Mouse (Mus musculus) left cerebral cortex, adult 9 months (tissue): ENCODE results near the gene Chst2.

Experiments used
- DNase-seq, 2 experiments: peaks; one replicate each; pipeline ENCODE4 v3.0.0; 2022; ENCODE audit warnings: low spot score in 2 of 2

Gene Chst2

DNA sequence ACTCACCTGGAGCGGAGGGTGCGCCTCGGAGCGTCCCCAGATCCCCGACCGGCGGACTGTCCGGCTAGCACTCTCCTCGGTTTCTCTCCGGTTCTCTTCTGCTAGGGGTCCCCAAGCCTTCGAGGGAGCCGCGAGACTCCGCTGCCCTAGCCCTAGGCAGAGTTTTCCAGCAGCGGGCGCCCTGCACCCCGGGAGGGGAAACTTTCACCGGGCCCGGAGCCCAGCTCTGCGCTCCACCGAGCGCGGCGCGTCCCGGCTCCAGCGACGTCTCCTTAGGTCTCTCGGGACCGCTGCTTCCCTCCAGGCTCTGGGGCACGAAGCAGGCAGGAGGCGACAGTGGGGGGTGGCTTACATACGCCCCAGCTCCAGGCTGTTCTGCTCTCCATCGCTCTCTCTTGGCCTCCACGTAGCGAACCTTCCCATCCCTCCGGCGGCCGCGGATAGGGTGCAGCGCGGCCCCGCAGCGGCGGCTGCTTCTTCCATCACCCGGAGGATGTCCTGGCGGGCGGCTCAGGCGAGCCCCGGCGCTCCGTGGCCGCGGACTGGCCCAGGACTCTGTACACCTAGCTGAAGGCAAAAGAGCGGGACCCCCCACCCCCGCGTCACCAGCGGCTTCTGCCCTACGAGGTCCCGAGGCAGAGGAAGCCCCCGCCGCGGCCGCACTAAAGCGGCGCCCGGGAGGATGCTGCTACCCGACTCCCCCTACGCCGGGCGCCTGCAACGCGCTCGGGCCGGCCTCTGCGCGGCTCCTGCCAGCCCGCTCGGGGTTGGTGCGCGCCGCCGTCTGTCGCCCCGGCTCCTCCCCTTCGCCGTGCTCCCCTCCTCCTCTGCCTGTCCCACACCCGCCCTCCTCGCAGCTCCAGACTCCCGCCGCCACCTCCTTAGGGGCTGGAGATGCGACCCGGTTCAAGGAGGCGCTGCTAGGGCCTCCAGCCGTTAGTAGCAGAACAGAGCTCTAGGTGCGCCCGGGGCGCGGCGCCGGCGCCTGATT is at the start of gene Chst2:
TSS of gene Chst2 (minus strand) at position 152 of the 991 bp plus-strand sequence.
- DNase-seq, result peak; percentile 73 to 90

DNA sequence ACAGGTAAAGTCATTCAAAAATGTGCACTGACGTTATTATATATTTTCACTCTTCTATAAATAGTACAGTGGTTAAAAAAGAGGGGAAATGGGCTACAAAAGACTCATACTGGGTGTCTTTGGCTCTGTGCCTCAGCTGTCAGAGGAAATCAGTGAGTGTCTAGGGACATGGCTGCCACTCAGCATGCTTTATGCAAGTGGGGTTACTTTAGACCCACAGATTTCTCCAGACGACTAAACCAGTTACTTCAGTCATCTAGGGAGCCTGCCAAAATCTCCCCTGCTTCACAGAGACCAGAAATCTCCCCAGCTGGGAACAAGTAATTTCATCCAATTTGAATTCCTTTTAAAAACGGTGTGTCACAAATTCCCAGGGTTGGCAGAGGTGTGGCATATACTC is 45.4 kb upstream of the Chst2 start:
- DNase-seq, result no peak

DNA sequence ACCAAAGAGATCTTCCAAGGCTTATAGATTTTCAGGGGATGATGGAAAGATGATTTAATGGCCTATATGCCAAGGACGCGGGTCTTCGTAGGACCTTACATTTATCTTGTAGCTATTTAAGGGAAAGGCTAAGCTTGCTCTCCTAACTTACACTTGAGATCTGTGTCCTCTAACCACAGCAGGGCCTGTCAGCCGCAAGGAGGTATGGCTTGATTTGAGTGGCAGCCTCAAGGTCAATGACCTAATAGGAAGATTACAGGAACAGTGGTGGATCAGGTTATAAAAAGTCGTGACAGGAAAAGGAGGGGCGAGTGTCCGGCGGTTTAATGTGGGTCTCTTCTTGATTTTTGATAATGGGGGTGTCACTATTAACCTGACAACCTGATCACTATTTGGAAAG is 44.1 kb upstream of the Chst2 start:
- DNase-seq, result no peak

DNA sequence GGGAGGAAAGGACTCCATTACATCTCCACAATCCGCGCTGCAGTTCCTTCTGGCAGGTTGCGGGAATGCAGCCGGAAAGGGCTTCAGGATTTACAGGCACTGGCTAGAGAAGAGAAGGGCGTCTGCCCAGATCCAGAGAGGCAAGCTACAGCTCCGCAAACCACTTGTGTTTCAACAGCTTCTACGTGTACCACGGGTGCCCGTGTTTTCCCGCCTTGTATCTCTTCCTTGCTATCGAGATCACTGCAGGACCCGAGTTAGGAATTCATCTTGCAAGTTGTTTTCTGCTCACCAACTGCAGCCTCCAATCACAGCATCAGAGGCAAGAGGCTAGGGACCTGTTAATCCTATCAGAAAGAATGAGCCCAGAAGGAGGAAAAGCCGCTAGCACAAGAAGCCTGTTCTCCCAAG is 35.8 kb upstream of the Chst2 start:
- DNase-seq, result peak in 1 of 2 experiments; percentile 34

DNA sequence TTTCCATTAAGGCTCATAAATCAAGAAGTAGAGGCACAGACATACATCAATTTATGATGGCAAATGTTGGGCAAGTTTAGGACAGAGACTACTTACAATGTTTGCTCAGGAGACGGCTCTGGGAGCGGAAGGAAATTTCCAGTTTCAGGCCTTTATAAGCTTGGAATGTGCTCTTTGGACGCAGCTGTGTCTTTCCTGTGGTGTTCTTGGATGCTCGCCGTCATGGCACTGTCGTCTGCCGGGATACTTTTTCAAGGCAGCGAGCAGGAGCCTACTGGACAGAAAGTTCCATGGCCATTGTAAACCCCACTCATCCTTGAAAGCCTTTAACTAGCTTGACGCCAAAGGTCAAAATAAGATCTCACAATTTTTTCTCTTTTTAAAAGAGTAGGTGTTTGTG is 31.4 kb upstream of the Chst2 start:
- no peak for DNase-seq

DNA sequence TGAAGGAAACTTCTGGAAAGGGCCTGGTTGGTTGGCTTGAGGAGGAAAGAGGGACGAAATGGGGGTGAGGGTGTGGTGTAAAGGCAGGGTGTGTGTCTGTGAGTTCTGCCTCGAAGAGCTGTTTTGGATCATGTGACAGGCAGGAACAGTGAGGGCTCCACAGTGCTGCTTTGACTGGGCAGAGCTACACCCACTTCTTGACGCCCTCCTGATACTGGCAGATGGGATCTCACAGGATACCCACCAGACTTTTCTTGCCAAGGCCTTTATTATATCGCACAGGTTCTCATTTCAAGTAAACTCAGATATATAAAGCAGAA is 29.7 kb upstream of the Chst2 start:
- DNase-seq, result no peak

DNA sequence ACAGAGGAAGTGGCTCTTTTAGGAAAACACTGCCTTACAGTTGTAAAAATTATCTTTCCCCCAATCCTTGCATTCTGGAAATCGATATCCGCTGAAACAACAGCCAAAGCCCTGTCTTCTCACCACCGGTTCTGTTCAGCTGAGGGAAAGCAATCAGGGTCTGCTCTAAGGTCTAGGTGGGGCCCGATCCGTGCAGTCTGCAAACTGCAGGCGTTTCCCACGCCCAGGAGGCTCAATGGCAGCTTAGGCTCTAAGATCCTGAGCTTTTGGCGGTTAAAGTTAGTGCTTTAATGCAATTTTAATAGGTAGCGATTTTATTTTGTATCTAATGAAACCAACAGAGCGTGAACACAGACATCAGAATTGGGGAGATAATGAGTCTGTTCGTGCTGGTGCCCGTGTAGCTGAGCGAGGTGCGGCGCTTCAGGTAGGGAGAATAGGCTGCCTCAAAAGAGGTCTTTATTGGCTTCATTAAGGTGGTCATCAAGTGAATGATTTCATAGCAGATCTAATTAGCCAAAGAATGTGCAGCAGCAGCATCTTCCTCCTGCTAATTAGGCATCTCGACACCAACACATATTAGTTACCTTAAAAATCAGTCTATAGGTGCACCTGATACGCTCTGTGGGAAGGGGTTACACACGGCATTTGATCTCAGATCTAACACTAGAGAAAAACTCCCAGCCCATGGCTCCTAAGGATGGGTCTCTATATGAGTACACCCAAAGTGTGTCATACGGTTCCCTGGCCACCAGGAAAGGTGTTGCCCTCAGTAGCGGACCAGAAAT is 29.2 kb upstream of the Chst2 start:
- no peak for DNase-seq

DNA sequence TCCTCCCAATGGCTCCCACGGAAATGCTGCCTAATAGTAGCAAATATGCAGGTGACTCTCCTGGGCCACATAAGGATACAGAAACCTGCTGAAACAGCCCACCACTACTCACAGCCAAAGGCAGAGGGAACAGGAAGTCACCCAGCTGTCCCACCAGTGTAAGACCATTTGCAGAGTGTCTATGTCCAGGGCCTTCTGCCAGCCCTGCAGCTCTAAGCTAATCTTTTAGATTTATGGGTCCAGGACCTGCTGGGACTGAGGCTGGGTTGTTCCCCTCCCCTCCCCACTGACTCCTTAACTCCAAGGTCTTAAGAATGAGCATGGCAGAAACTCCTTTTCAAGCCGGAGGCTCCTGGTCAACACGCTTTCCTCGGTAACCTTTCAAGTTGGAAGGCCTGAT is 21.8 kb upstream of the Chst2 start:
- no peak for DNase-seq

DNA sequence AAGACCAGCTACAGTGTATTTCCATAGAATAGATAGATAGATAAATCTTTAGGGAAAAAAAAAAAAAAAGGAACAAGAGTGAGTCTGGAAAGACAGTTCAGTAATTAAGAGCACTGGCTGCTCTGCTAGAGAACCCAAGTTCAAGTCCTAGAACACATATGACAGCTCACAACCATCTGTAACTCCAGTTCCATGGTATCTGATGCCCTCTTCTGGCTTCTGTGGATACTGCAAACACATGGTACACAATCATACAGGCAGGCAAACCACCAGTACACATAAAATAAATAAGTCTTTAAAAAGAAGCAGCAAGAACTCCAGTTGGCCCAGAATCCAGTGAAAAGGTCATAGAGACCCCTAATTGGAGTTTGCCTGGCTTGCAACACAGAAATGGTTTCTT is 7.4 kb upstream of the Chst2 start:
- DNase-seq, result no peak

DNA sequence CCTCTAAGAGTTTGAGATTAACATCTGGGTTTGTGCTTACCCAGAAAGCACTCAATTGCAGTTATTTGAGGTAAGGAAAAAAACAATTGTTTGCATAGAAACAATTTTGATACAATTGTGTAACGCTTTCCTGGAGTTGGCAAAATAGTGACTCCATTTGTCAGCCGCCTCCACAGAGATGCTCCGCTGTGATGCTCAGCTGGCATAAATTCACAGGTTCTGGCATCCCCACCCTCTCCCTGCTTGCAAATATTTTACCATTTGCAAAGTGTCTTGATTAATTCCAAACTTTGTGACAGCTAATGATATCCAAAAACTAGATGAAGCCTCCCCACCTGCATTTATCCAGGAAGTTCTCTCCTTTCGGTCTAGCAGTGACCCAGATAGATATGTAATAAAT is 5.5 kb upstream of the Chst2 start:
- no peak for DNase-seq

DNA sequence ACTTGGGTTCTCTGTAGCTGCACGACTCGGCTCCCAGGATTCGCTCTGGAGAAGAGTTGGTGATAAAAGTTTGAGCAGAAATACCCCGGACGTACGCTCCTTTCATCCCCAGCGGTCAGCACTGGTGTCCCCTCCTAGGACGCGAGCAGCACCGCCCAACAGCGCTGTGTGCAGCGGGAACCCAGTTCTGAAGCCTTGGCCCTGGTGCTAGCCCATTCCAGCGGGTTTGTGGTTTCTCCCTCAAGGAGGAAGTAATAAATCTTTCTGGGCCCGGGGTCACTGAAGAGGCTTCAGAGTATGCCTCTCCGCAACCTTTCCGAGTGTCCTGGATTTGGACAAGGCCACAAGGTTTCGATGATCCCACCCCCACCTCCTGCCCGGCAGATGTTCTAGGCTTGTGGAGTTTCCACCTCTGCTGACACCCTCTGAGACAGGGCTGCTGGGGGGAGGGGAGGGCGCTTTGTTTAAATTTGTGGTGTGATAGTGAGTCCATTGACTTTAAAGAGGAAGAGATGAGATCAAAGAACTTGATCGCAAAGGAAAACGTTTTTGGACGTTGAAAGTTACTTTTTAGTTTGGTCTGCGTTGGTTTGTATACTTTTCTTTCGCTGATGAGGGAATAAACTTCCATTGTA is 1.2 kb upstream of the Chst2 start:
- DNase-seq, result no peak

DNA sequence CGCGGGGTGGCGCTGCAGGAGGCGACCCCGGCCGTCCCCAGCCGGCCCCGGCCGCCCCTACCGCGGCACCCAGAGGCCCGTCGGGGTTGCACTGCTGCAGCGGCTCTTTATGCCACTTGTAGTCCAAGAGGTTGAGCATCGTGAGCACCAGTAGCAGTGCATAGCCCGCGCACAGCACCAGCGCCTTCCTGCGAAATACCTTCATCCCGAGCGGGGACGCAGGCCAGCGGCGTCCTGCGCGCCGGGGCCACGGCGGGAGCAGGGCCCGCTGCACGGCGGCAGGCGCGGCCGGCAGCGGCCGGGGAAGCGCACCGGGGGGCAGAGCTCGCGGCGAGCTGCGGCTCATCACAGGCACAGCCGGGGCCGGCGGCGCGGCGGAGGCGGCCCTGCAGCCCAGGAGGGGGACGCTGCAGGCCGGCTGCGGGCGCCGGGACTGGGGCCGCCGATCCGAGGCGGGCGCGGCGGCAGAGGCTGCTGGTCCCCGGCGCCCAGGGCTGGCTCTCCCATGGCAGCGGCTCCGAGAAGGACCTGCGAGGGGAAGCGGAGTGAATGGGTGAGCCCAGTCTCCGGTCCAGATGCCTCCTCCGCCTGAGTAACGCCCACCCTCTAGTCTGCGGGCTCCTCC is 464 bp downstream of the Chst2 start:
- no peak for DNase-seq

DNA sequence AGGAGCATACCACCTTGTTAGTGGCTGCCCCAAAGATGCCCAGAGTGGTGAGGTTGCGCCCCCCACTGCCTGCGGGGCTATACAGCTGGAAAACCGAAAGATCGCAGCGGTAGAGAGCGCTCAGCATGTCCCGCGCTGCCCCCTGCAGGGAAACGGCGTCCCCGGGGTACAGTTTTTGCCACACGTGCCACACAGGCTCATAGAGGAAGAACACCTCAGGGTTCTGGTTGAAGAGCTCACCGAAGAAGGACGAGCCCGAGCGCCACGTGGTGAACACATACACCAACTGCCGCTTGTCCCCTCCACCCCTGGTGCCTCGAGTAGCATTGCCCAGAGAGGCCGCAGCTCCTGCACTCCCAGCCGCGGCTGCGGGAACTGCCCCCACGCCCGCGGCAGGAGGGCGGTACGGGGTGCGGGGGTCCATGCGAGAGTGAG is 994 bp downstream of the Chst2 start:
- DNase-seq, result peak; percentile 73 to 91

DNA sequence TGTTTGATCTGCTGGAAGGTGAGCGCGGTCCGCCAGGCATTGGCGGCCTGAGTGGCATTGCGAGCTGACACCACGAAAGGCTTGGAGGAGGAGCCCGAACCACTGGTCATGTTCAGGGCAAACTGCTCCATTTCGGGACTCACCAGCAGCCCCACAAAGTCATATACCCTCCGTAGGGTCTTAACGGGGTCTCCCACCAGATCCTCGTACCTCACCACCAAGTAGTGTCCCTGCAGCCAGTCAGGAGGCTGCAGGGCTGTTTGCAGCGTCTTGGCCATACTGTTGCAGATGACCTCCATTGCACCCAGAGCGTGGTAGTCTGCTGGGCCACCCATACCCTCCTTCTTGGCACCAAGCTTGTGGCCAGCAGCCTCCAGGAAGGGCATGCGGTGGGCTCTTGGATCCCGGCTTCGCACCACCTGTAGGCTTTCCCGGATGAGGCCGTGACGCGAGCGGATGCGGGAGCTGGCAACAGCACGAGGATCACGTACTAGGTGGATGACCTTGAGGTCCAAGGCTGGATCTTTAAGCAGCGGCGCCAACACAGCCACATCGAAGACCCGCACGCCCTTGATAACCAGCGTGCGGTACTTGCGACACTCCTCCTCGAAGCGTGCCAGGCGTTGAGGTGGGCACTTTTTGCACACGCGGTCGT is 1.6 kb downstream of the Chst2 start:
- DNase-seq, result peak in 1 of 2 experiments; percentile 12

DNA sequence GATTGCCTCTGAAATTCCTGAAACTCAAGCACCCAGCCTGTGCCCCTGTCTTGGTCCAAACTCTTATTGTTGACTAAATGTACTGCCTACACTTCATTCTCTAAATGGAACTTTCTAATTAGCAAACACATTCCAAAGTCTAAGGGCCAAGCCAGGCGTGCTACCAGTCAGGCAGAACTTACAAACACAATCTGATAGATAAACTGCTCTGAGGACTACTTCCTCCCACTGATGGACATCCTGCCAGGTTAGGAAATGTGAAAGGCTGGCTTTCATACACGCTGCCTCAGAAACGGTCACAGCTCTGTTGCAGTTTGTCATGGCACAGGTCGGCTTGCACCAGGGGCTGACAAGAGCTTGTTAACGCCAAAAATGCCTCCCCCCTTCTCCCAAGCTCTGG is 4.8 kb downstream of the Chst2 start:
- DNase-seq, result no peak

DNA sequence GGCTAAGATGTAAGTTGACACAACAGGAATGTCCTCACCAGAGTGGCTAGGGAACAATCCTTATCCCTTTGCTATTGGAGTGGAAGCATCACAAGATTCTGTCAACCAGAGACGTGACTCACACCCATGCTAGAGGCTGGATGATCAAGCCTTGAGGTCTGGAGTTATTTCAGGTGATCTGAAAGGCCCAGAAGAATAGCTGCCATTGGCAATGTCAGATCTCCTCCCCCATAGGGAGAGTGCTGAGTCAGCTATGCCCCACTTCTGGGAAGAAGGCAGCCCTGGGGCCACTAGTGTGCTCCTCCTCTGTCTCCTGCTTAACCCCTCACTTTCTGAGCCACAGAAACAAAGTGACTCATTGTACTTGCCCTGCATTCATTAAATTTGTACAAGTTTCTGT is 14.5 kb downstream of the Chst2 start:
- DNase-seq, result no peak

DNA sequence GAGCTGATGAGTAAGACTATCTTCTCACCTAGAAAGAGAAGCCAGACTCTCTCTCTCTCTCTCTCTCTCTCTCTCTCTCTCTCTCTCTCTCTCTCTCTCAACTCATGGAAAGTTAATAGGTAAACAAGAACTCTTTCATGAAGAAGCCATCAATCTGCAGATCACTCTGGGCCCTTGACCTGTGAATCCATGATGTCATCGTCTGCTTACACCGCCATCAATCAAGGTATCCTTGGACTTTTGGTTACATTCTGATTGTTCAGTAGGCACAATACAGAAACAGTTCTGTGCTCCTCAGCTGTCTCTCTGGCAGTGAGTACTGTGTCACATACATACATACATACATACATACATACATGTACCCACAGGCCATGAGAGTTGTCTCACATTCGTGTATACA is 16.6 kb downstream of the Chst2 start:
- no peak for DNase-seq

DNA sequence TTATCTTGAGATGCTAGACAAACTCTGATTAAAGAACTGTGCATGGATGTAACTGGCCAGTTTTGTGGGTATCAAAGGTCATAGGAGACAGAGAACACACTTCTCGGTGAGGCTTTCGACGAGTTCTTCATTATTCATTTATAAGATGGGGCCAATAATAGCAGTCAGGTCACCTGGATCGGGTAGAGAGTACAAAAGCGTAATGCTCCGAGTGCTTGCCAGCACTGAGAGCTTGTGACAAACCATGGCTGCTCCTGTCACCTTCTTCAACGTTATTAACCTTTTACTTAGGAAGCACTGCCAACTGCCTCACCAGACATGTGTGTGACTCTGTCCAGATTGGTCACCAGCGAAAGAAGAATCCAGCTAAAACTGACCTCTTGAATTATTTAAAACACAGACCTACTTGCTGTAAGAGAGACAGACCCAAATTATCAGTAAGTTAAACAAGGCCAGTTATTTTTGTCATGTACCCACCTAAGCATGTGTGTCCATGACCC is 18.6 kb downstream of the Chst2 start:
- DNase-seq, result no peak

DNA sequence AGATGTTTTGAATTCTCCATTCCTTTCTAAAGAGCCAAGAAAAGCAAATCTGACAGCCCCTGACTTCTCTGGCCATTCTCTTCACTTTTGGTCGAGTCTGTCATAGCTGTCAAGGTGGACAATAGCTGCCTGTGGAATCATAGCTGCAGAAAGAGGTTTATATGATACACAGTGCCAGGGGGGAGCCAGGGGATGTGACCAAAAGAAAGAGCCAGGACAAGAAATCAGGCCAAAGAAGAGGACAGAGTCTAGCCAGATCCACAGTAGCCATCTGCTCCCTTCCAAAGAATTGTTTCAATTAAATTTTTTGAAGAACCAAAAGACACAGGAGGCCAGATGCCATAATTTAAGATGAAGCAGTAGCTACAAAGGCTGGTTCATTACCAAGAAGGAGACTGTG is 30.6 kb downstream of the Chst2 start:
- no peak for DNase-seq

DNA sequence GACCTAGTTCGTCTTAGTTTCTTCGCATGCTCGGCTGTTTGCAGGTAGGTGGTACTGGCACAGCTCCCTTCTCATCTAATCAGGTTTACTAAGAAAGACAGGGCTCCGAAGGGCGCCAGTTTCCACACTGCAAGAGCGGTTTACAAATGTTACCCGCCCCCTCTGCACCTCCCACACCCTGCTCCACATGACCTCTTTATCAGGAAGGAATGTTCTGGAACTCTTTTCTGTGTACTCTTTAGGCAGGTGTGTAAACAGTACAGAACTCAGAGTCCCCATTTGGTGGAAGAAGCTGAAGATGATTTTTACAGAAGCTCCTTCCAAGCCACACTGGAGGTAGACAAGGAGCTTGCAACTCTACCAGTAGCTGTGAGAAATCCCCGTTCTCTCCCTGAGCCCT is 31.2 kb downstream of the Chst2 start:
- DNase-seq, result no peak

DNA sequence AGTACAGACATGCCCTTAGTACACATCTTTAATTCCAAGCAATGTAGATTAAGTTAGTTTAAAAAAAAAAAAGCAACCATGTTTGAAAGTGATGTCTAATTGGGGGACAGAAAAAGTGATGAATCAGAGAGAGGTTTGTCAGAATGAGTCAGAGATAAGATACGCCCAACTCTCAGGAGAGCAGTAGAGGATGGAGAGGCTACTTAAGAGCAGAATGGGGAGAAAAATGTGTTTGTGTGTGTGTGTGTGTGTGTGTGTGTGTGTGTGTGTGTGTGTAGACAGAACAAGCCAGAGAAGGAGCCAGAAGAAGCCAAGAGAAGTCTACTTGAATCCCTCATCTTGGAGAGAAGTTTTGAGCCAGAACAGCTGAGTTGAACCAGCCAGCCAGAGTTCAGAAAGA is 32.8 kb downstream of the Chst2 start:
- DNase-seq, result no peak
